Mouse (Mus musculus): Measurements from ENCODE around the gene Dgkb. TPM values are rescaled to one million over a fixed set of nuclear protein-coding genes. Genes with fewer than 3 reads are reported as not detected.

The Dgkb gene
- total RNA-seq, 2 experiments from 2014 or later, result not detected

- ATAC-seq (replicated peaks; ENCODE audit: low FRiP score, poor library complexity, severe bottlenecking), result no peak
Observed at GRCm38 (mm10) chr12:37988066-37988591, 170.6 kb downstream of the Dgkb start.

- ATAC-seq (replicated peaks; ENCODE audit: low FRiP score, poor library complexity, severe bottlenecking), result no peak
Observed at GRCm38 (mm10) chr12:37993221-37993620, 175.7 kb downstream of the Dgkb start.

GRCm38 (mm10) chr12:37996417-37996946 lies 179.0 kb downstream of the Dgkb start:
- no peak for ATAC-seq (replicated peaks; ENCODE audit: low FRiP score, poor library complexity, severe bottlenecking)

DNA sequence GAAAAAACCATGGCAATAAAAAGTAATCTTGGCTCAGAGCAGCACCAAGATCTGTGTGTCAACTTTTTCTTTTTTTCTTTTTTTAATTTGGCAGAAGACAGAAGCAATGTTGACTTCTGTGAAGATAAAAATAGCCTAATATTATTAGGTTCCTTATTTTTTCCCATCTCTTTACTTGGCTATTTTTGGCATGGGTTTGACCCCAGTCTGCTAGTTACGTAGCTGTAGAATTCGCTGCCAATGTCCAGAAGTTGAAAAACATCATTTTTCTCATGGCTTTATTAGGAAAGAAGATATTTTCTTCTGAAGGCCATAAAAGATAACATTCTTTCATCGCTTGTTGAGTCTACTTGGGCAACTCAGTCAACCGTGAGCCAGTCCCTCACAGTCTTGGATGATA lies 200.1 kb downstream of the Dgkb start:
- no peak for ATAC-seq (replicated peaks; ENCODE audit: low FRiP score, poor library complexity, severe bottlenecking)

GRCm38 (mm10) chr12:38047256-38047655 lies 229.7 kb downstream of the Dgkb start:
- ATAC-seq (replicated peaks; ENCODE audit: low FRiP score, poor library complexity, severe bottlenecking), result no peak

GRCm38 (mm10) chr12:38088224-38088623 lies 270.7 kb downstream of the Dgkb start:
- ATAC-seq (replicated peaks; ENCODE audit: low FRiP score, poor library complexity, severe bottlenecking), result no peak

- ATAC-seq (replicated peaks; ENCODE audit: low FRiP score, poor library complexity, severe bottlenecking), result no peak
Observed at GRCm38 (mm10) chr12:38111928-38112327, 294.4 kb downstream of the Dgkb start.

DNA sequence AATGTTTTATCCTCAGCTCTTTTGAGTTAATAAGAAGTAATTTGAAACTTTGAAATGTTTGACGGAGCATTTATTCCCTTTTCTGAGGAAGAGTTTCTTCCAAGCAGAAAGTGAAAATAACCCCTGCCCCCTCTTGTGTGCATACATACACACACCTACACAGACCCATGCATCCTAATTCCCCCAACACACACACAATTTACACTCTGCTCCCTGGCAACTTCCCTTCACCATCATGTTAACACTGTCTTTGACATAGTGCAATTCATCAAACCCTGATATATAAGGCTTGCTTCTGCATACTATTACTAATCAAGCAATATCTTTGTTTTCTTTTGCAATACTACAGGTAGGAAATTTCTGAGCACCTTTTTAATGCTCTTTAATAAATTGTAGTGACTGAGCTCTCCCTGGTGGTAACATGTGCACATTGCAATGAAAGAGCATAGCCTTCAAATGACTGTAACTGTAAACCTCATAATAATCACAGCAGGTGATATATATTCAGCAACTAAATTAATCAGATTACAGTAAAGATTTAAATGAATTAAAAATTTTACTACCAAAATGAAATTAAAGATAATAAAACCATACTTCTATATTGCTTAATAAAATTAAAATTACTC lies 297.6 kb downstream of the Dgkb start:
- no peak for ATAC-seq (replicated peaks; ENCODE audit: low FRiP score, poor library complexity, severe bottlenecking)

DNA sequence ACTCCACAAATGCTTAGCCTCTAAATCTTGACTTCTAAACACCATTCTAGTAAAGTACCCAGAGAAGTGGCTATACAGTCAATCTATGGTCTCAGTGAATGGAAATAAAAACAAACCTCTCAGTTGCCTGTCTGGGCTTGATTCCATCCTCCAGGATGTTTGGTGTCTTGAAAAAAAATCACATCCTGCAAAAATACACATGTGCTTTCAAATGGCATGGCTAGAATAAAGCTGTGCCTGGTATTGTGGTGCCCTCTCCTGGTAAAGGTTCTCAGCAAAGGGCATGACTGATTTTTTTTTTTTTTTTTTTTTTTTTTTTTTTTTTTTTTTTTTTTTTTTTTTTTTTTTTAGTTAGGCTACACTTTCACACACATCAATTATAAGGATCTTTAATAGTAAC lies 306.0 kb downstream of the Dgkb start:
- ATAC-seq (replicated peaks; ENCODE audit: low FRiP score, poor library complexity, severe bottlenecking), result no peak

DNA sequence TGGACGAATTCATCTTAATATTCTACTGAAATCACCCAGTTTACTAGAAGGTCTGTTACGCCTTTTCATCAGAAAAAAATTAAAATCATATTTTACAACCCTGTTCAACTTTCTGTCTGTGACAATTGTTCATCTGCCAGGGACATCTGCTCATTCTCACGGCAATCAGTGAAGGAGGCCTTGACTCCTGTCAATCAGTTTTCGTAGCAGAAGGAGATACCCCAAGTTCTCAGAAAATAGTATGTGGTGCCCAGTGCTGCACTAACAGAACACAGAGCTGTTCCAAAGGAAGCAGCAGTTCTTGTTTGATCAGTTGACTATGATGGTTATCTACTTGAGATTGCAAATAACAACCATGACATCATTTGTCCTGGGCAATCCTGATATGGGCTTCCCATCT lies 307.8 kb downstream of the Dgkb start:
- ATAC-seq (replicated peaks; ENCODE audit: low FRiP score, poor library complexity, severe bottlenecking), result no peak

DNA sequence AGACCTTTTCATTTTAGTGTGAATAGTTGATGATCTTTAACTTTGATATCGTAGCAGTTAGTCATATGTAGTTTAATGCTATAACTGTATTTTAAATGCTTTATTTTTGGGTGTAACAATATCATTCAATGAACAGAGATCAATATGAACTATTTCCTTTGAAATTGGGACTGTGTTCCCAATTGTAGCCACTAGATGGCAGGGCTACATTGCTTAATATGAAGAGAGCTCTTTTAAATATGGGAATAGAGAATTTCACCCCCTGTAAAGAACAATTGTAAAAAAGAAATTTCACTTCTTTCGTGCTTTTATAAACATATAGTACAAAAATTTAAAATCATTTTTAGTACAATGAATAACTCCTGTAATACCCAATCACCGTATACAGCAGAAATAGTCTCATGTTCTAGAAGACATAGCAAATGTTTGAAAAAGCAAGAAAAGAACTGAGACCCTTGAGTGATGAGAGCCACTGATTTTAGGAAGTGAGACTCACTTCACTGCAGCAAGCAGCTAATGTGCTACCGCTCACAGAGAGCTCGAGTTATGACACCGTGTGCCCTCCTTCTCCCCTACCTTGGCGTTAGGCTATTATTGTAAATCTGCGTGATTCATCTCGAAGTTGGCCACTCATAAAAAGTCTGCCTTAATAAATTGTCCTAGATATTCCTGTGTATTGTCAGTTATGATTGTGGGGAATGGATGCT lies 312.8 kb downstream of the Dgkb start:
- no peak for ATAC-seq (replicated peaks; ENCODE audit: low FRiP score, poor library complexity, severe bottlenecking)

DNA sequence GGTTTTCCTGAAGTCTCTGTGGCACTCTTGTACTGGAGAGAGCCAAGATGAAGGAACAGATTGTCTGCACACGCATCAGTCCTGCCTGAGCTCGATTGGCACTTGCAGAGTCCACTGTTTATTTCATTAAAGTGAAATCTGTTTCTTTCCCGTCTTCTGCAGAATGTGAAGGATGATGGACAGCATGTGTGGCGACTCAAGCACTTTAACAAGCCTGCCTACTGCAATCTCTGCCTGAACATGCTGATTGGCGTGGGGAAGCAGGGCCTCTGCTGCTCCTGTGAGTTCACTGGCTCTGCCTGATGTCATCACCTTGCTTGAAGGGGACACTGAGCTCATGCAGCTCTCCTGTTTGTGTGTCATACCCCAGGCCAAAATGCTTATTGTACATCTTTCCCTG lies 318.9 kb downstream of the Dgkb start:
- no peak for ATAC-seq (replicated peaks; ENCODE audit: low FRiP score, poor library complexity, severe bottlenecking)

DNA sequence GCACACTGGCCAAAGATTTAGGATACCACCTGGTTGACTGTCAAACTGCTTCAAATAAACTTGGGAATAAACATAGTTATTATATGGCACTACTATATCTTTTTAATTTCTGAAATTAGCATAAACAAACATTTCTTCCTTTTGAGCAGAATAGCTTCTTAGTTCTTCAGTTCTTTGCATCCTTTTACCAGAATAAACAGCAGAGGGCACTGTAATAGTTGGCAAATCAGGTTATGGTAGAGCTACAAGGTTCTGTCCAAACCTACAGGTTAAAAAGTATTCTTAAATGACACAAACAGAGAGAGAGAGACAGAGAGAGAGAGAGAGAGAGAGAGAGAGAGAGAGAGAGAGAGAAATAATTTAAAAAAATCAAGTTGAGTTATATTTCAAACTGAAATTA lies 322.5 kb downstream of the Dgkb start:
- ATAC-seq (replicated peaks; ENCODE audit: low FRiP score, poor library complexity, severe bottlenecking), result no peak

GRCm38 (mm10) chr12:38232665-38233064 lies 415.1 kb downstream of the Dgkb start:
- no peak for ATAC-seq (replicated peaks; ENCODE audit: low FRiP score, poor library complexity, severe bottlenecking)

DNA sequence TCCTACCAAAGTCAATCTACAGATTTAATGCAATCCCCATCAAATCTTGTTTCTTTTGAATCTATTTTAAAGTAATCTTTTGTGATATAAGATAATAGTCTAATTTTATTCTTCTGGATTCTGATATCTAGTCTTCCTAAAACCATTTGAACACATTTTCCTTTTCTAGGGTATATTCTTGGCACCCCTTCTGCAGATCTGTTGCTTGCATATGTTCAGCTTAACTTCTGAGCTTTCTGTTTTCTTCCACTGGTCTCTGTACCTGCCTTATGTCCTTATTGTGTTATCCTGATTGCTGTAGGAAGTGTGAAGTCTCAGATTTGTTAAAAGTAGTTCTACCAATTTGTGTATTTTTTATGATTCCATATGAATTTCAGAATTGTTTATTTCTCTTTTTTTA lies 451.3 kb downstream of the Dgkb start:
- ATAC-seq (replicated peaks; ENCODE audit: low FRiP score, poor library complexity, severe bottlenecking), result no peak

GRCm38 (mm10) chr12:38301497-38301896 lies 484.0 kb downstream of the Dgkb start:
- ATAC-seq (replicated peaks; ENCODE audit: low FRiP score, poor library complexity, severe bottlenecking), result no peak

- ATAC-seq (replicated peaks; ENCODE audit: low FRiP score, poor library complexity, severe bottlenecking), result no peak
Observed at GRCm38 (mm10) chr12:38303841-38304240, 486.3 kb downstream of the Dgkb start.

DNA sequence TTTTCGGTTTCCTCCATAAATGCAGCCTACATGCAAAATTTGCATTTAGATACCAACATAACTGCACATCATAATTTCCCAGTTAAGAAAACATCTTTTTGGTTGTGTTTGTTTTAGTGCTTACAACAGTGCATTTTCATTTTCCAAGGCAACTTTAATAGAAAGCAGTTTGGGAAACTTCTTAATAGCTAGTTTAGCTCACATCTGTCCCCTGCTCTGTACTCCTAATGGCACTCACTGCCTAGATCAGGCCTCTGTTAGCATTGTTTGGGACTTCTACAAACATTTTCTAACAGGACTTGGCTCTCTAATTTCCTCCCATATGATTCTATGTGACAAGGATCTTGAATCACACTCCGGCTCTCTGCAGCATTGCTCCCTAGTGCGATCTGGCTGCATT lies 486.7 kb downstream of the Dgkb start:
- no peak for ATAC-seq (replicated peaks; ENCODE audit: low FRiP score, poor library complexity, severe bottlenecking)

DNA sequence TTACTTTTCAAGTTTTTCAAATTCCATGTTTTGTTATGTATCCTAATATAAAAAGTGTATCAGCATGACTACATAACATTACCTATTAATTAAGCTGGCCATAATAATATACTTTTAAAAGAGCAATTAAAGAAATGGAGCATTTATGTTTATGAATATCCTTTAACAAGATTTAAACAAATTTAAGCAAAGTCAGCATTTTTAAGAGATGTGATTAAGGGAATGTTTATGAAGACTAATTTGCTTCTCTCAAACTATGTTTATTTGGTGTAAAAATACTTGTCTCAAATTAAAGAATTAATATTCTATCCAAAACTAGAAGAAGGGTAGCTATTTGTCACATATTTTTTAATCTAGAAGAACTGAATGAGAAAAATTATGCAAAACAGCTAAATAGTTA lies 492.4 kb downstream of the Dgkb start:
- no peak for ATAC-seq (replicated peaks; ENCODE audit: low FRiP score, poor library complexity, severe bottlenecking)

- no peak for ATAC-seq (replicated peaks; ENCODE audit: low FRiP score, poor library complexity, severe bottlenecking)
Observed at GRCm38 (mm10) chr12:38327729-38328271, 510.3 kb downstream of the Dgkb start.

DNA sequence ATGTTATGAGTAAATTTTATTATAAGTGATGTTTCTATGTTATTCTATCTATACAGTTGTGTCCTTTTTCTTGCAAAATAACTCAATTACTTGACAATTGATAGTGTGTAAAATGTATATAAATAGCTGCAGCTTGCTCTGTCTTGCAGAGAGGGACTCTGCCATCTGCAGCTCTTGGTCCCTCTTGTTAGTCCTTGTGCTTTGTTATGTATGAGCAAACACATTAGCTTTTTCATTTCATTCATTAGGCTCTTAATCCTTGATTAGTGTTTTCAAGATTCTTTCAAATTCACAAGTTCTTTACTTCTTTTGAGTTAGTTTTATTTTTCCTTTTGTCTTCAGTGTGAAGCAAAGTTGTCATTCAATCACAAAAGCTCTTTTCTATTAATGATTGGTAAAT lies 511.3 kb downstream of the Dgkb start:
- no peak for ATAC-seq (replicated peaks; ENCODE audit: low FRiP score, poor library complexity, severe bottlenecking)

All from erythroblast, adult 5-6 weeks (primary cell).